Mouse (Mus musculus) liver, embryonic 14.5 days (tissue): ENCODE results near the gene Morn1. TPM values are rescaled to one million over a fixed set of nuclear protein-coding genes. Genes with fewer than 3 reads are reported as not detected.

Source experiments
- ATAC-seq: fragments of 200-750 bp; cut with Nextera tagmentation; 2 replicates; pipeline ENCODE4 v1.8.0; 2017; ENCODE audit warnings: moderate number of reproducible peaks, mild to moderate bottlenecking, moderate library complexity; ENCODE audit not compliant: insufficient read depth
- DNase-seq, 3 experiments: peaks; one replicate each; pipeline ENCODE4 v3.0.0-alpha.2; 2012 to 2013; ENCODE audit warnings: low read depth in 3 of 3, low spot score in 3 of 3
- H3K27ac ChIP-seq: fragments of 300-500 bp; sonication (generic); 2 replicates; pipeline ENCODE4 v1.5.1; 2014; ENCODE audit warnings: moderate library complexity, mild to moderate bottlenecking, control low read depth, inconsistent platforms
- H3K27me3 ChIP-seq: fragments of 300-500 bp; sonication (generic); 2 replicates; pipeline ENCODE4 v1.6.1; 2014; ENCODE audit warnings: mild to moderate bottlenecking, low read length, moderate library complexity; ENCODE audit not compliant: control insufficient read depth, insufficient read depth
- H3K36me3 ChIP-seq: fragments of 300-500 bp; sonication (generic); replicated peaks from 2 replicates; pipeline ENCODE4 v1.6.1; 2014; ENCODE audit warnings: low read depth; ENCODE audit not compliant: control insufficient read depth, insufficient read depth
- H3K4me1 ChIP-seq, 2 experiments: fragments of 200-500 bp in 1 of 2; fragments of 300-500 bp in 1 of 2; sonication (generic) in 1 of 2; replicated peaks; 2 replicates each; pipeline ENCODE4 v1.6.1; 2012 to 2014; ENCODE audit warnings: antibody characterized with exemption in 1 of 2, inconsistent platforms in 1 of 2, low read length in 1 of 2; ENCODE audit not compliant: control insufficient read depth in 2 of 2, insufficient read depth in 2 of 2
- H3K4me2 ChIP-seq: fragments of 300-500 bp; sonication (generic); 2 replicates; pipeline ENCODE4 v1.6.1; 2014; ENCODE audit warnings: low read depth, mild to moderate bottlenecking, control low read depth, moderate library complexity
- H3K4me3 ChIP-seq, 2 experiments: fragments of 200-500 bp in 1 of 2; fragments of 300-500 bp in 1 of 2; sonication (generic) in 1 of 2; 2 replicates each; pipeline ENCODE4 v1.5.1; 2012 to 2014; ENCODE audit warnings: low read depth in 2 of 2, low read length in 2 of 2, mild to moderate bottlenecking in 2 of 2, control low read depth in 1 of 2, inconsistent platforms in 1 of 2, moderate library complexity in 1 of 2; ENCODE audit not compliant: insufficient read depth in 1 of 2
- H3K9ac ChIP-seq: fragments of 300-500 bp; sonication (generic); replicated peaks from 2 replicates; pipeline ENCODE4 v1.6.1; 2014; ENCODE audit warnings: mild to moderate bottlenecking, control low read depth, moderate library complexity
- H3K9me3 ChIP-seq: fragments of 300-500 bp; sonication (generic); 2 replicates; pipeline ENCODE4 v1.6.1; 2016; ENCODE audit warnings: low read length, mixed read lengths; ENCODE audit not compliant: control insufficient read depth
- CTCF ChIP-seq: IDR thresholded peaks from 2 replicates; pipeline ENCODE4 v1.5.1; 2016; ENCODE audit warnings: antibody characterized with exemption, low read depth, control low read depth
- EP300 ChIP-seq: IDR thresholded peaks from 2 replicates; pipeline ENCODE4 v1.6.1; 2016; ENCODE audit warnings: antibody characterized with exemption, low read depth
- WGBS: fragments of 180-500 bp; shearing (Covaris S2); extraction: QIAGEN DNeasy Blood & Tissue Kit; methylation state at CpG from one replicate; pipeline ENCODE4 v1.1.7; 2014; ENCODE audit not compliant: insufficient replicate concordance; 5-methylcytosine and 5-hydroxymethylcytosine counted together
- polyA plus RNA-seq, 2 experiments: library from polyadenylated mRNA; depleted of rRNA in 1 of 2; stranded (reverse) in 1 of 2; unstranded in 1 of 2; fragments of >200 nt; fragmentation: Nextera tagmentation in 1 of 2; extraction: Ambion mirVana in 1 of 2; gene quantifications; 2 replicates each; pipeline versions ENCODE4 v1.2.1 to v1.2.3; 2012 to 2014

Gene Morn1
- polyA plus RNA-seq, 2 experiments, result 0.85 to 1.1 TPM

- TF ChIP-seq EP300 (no peak), CTCF (no peak)
- ATAC-seq, result 0 out of 2 replicates have a peak, but pooled peaks have one; percentile 31
- Histone ChIP-seq H3K4me3 (no peak overlapping the region), H3K27me3 (no peaks in the 10 kb centered on the region), H3K4me2 (no peak overlapping the region), H3K9me3 (no peaks in the 10 kb centered on the region), H3K4me1 (peaks cover 4 to 29% of the 10 kb centered on the region in 2 experiments), H3K9ac (no peak overlapping the region; the same call in 1 of the 2 replicates), H3K27ac (no peak overlapping the region; the same call in 1 of the 2 replicates), H3K36me3 (no peaks in the 10 kb centered on the region)
- WGBS, result 12% methylated on average over 6 of the region's 6 CpGs
- peak in 2 of 3 experiments; percentile 31 to 37 for DNase-seq
Observed at GRCm38 (mm10) chr4:155178274-155178673, 91.9 kb downstream of the Morn1 start.

- no peak for DNase-seq
- ATAC-seq, result no peak
- H3K4me2 ChIP-seq, result no peak overlapping the region
Observed at GRCm38 (mm10) chr4:155178981-155179512, 92.7 kb downstream of the Morn1 start.

GRCm38 (mm10) chr4:155183201-155183600 is 96.8 kb downstream of the Morn1 start:
- H3K36me3 ChIP-seq, result no peaks in the 10 kb centered on the region
- H3K4me1 ChIP-seq, result peaks cover 0 to 35% of the 10 kb centered on the region in 2 experiments; a peak in 2 of 4 replicates
- 70% methylated on average over 7 of the region's 7 CpGs for WGBS
- no peak for ATAC-seq
- TF ChIP-seq EP300 (no peak), CTCF (no peak)
- H3K27me3 ChIP-seq, result no peaks in the 10 kb centered on the region
- H3K27ac ChIP-seq, result no peak overlapping the region
- H3K9me3 ChIP-seq, result no peaks in the 10 kb centered on the region
- H3K4me2 ChIP-seq, result no peak overlapping the region
- DNase-seq, result no peak
- H3K4me3 ChIP-seq, result no peak overlapping the region
- H3K9ac ChIP-seq, result no peak overlapping the region

More at GRCm38 (mm10) chr4:155178981-155179512, 92.7 kb downstream of the Morn1 start:
- H3K4me3 ChIP-seq, result no peak overlapping the region
- peaks cover 4 to 24% of the 10 kb centered on the region in 2 experiments for H3K4me1 ChIP-seq
- H3K27me3 ChIP-seq, result no peaks in the 10 kb centered on the region
- no peak overlapping the region for H3K9ac ChIP-seq
- H3K36me3 ChIP-seq, result no peaks in the 10 kb centered on the region
- no peaks in the 10 kb centered on the region for H3K9me3 ChIP-seq
- 24% methylated on average over 3 of the region's 3 CpGs for WGBS
- no peak overlapping the region for H3K27ac ChIP-seq
- TF ChIP-seq EP300, result no peak
- TF ChIP-seq CTCF, result no peak

- ATAC-seq (no peak), DNase-seq (no peak)
- WGBS, result 60% methylated on average over 18 of the region's 18 CpGs
- TF ChIP-seq EP300 (no peak), CTCF (no peak)
- H3K36me3 ChIP-seq, result no peaks in the 10 kb centered on the region
- no peak overlapping the region for H3K9ac ChIP-seq
- no peak overlapping the region for H3K4me2 ChIP-seq
- no peaks in the 10 kb centered on the region for H3K27me3 ChIP-seq
- no peak overlapping the region for H3K27ac ChIP-seq
- H3K4me1 ChIP-seq, result peaks cover 0 to 25% of the 10 kb centered on the region in 2 experiments; a peak in 2 of 4 replicates
- no peaks in the 10 kb centered on the region for H3K9me3 ChIP-seq
- no peak overlapping the region for H3K4me3 ChIP-seq
Observed at GRCm38 (mm10) chr4:155184248-155185070, 98.1 kb downstream of the Morn1 start.

GRCm38 (mm10) chr4:155185845-155186244 is 99.5 kb downstream of the Morn1 start:
- WGBS, result 79% methylated on average over 9 of the region's 9 CpGs
- no peaks in the 10 kb centered on the region for H3K27me3 ChIP-seq
- H3K36me3 ChIP-seq, result no peaks in the 10 kb centered on the region
- H3K4me1 ChIP-seq, result peaks cover 0 to 33% of the 10 kb centered on the region in 2 experiments; a peak in 2 of 4 replicates
- no peak overlapping the region for H3K27ac ChIP-seq
- H3K4me3 ChIP-seq, result no peak overlapping the region
- ATAC-seq (no peak), DNase-seq (no peak)
- TF ChIP-seq CTCF (no peak), EP300 (no peak)
- no peak overlapping the region for H3K4me2 ChIP-seq
- no peaks in the 10 kb centered on the region for H3K9me3 ChIP-seq
- no peak overlapping the region for H3K9ac ChIP-seq
